Mouse (Mus musculus) testis, adult 2 months (tissue): ENCODE results near the gene Gm9508. TPM values are rescaled to one million over a fixed set of nuclear protein-coding genes. Genes with fewer than 3 reads are reported as not detected.
"Not testable (repeated sequence)": the region's sequence is repeated elsewhere in the genome, so short reads cannot be mapped to it uniquely, and the experiment has no call there.

Experiments used
- H3K27ac ChIP-seq: fragments of 200-500 bp; 2 replicates; pipeline ENCODE4 v1.5.1; 2012; ENCODE audit warnings: low read depth, low read length; ENCODE audit not compliant: control insufficient read depth, insufficient read depth
- H3K27me3 ChIP-seq: fragments of 200-500 bp; 2 replicates; pipeline ENCODE4 v1.6.1; 2012; ENCODE audit warnings: mild to moderate bottlenecking, low read length, moderate library complexity; ENCODE audit not compliant: control insufficient read depth, insufficient read depth
- H3K36me3 ChIP-seq: fragments of 200-500 bp; 2 replicates; pipeline ENCODE4 v1.6.1; 2012; ENCODE audit warnings: mild to moderate bottlenecking, low read length; ENCODE audit not compliant: control insufficient read depth, insufficient read depth
- H3K4me1 ChIP-seq: fragments of 200-500 bp; 2 replicates; pipeline ENCODE4 v1.6.1; 2012; ENCODE audit warnings: low read length; ENCODE audit not compliant: control insufficient read depth, insufficient read depth
- H3K4me3 ChIP-seq: fragments of 200-500 bp; 2 replicates; pipeline ENCODE4 v1.5.1; 2012; ENCODE audit warnings: low read depth, mild to moderate bottlenecking, low read length, moderate library complexity, mixed read lengths; ENCODE audit not compliant: control insufficient read depth
- CTCF ChIP-seq: fragments of 200-500 bp; IDR thresholded peaks from 2 replicates; pipeline ENCODE4 v1.5.1; 2012; ENCODE audit warnings: low read depth, mild to moderate bottlenecking, inconsistent platforms, low read length, moderate library complexity; ENCODE audit not compliant: control insufficient read depth, insufficient read depth, insufficient replicate concordance
- POLR2A ChIP-seq: fragments of 200-500 bp; IDR thresholded peaks from 2 replicates; pipeline ENCODE4 v1.6.1; 2012; ENCODE audit warnings: low read depth, mild to moderate bottlenecking, inconsistent platforms, low read length, moderate library complexity; ENCODE audit not compliant: control insufficient read depth
- polyA plus RNA-seq: library from polyadenylated mRNA; depleted of rRNA; stranded (reverse); fragments of >200 nt; gene quantifications from 2 replicates; pipeline ENCODE4 v1.2.3, GENCODE M21; 2012; rRNA removed

The Gm9508 gene
- not detected in 2 replicates for polyA plus RNA-seq

- TF ChIP-seq POLR2A (no peak), CTCF (no peak)
- Histone ChIP-seq H3K36me3 (no peaks in the 10 kb centered on the region), H3K4me3 (no peak within 1 kb of the TSS), H3K27ac (no peak within 1 kb of the TSS), H3K27me3 (no peaks in the 10 kb centered on the region), H3K4me1 (no peaks in the 10 kb centered on the region)
Measured at GRCm38 (mm10) chr10:77697133-77697532, at the start of gene Gm9508. Gene Gm9508 (minus strand): TSS chr10:77697233.

- H3K27ac ChIP-seq, result not testable (repeated sequence)
Measured at GRCm38 (mm10) chr10:77741924-77742688, 45.1 kb upstream of the Gm9508 start, which contains the start of gene Gm18596. Gene Gm18596 (minus strand): TSS chr10:77742638.

GRCm38 (mm10) chr10:77738929-77739328, 41.9 kb upstream of the Gm9508 start:
- Histone ChIP-seq H3K27ac (no peak overlapping the region), H3K36me3 (no peaks in the 10 kb centered on the region), H3K4me1 (no peaks in the 10 kb centered on the region), H3K4me3 (no peak overlapping the region), H3K27me3 (no peaks in the 10 kb centered on the region)
- no peak for TF ChIP-seq CTCF
- TF ChIP-seq POLR2A, result no peak

More at GRCm38 (mm10) chr10:77741924-77742688, 45.1 kb upstream of the Gm9508 start, which contains the start of gene Gm18596:
- H3K36me3 ChIP-seq, H3K4me1 ChIP-seq, H3K4me3 ChIP-seq, H3K27me3 ChIP-seq: not testable (repeated sequence)

GRCm38 (mm10) chr10:77735928-77736327, 38.9 kb upstream of the Gm9508 start:
- no peaks in the 10 kb centered on the region for H3K4me1 ChIP-seq
- H3K27me3 ChIP-seq, result no peaks in the 10 kb centered on the region
- no peak overlapping the region for H3K27ac ChIP-seq
- no peaks in the 10 kb centered on the region for H3K36me3 ChIP-seq
- TF ChIP-seq CTCF (no peak), POLR2A (no peak)
- no peak overlapping the region for H3K4me3 ChIP-seq

- Histone ChIP-seq H3K36me3 (no peaks in the 10 kb centered on the region), H3K27me3 (no peaks in the 10 kb centered on the region), H3K27ac (no peak overlapping the region), H3K4me3 (no peak overlapping the region), H3K4me1 (no peaks in the 10 kb centered on the region)
- TF ChIP-seq CTCF (peak; percentile 88), POLR2A (no peak)
Measured at GRCm38 (mm10) chr10:77729241-77729640, 32.2 kb upstream of the Gm9508 start.

- H3K4me1 ChIP-seq, result no peaks in the 10 kb centered on the region
- TF ChIP-seq POLR2A (no peak), CTCF (no peak)
- no peak overlapping the region for H3K4me3 ChIP-seq
- no peaks in the 10 kb centered on the region for H3K27me3 ChIP-seq
- no peaks in the 10 kb centered on the region for H3K36me3 ChIP-seq
- H3K27ac ChIP-seq, result no peak overlapping the region
Measured at GRCm38 (mm10) chr10:77728280-77728679, 31.2 kb upstream of the Gm9508 start.

GRCm38 (mm10) chr10:77726186-77726585, 29.2 kb upstream of the Gm9508 start, which contains the start of gene Gm10100:
Gene Gm10100 (plus strand): TSS chr10:77726486.
- no peaks in the 10 kb centered on the region for H3K27me3 ChIP-seq
- H3K36me3 ChIP-seq, result no peaks in the 10 kb centered on the region
- TF ChIP-seq CTCF (no peak), POLR2A (no peak)
- no peak within 1 kb of the TSS for H3K27ac ChIP-seq
- H3K4me3 ChIP-seq, result no peak within 1 kb of the TSS
- no peaks in the 10 kb centered on the region for H3K4me1 ChIP-seq

- TF ChIP-seq POLR2A, result no peak
- TF ChIP-seq CTCF, result peak; percentile 51; the same call in 1 of the 2 replicates
Measured at GRCm38 (mm10) chr10:77724855-77725254, 27.8 kb upstream of the Gm9508 start.

GRCm38 (mm10) chr10:77720299-77720698, 23.3 kb upstream of the Gm9508 start, which contains the start of gene Krtap12-1:
Gene Krtap12-1 (plus strand): TSS chr10:77720599.
- not testable (repeated sequence) for H3K27me3 ChIP-seq, H3K4me3 ChIP-seq, H3K36me3 ChIP-seq, H3K27ac ChIP-seq, H3K4me1 ChIP-seq

More at GRCm38 (mm10) chr10:77724855-77725254, 27.8 kb upstream of the Gm9508 start:
- H3K4me1 ChIP-seq, result no peaks in the 10 kb centered on the region
- no peak overlapping the region for H3K27ac ChIP-seq
- no peak overlapping the region for H3K4me3 ChIP-seq
- no peaks in the 10 kb centered on the region for H3K27me3 ChIP-seq
- H3K36me3 ChIP-seq, result no peaks in the 10 kb centered on the region
